Mouse (Mus musculus) myocyte (in vitro differentiated cells): Measurements from ENCODE around the gene Dlg2. TPM values are rescaled to one million over a fixed set of nuclear protein-coding genes. Genes with fewer than 3 reads are reported as not detected.

ENCODE experiments used
- H3K27me3 ChIP-seq: one replicate; pipeline ENCODE4 v1.6.1; 2011; ENCODE audit not compliant: control insufficient read depth, insufficient read depth, insufficient read length
- H3K36me3 ChIP-seq: one replicate; pipeline ENCODE4 v1.6.1; 2011; ENCODE audit not compliant: control insufficient read depth, insufficient read depth
- H3K4me2 ChIP-seq: one replicate; pipeline ENCODE4 v1.6.1; 2011; ENCODE audit warnings: low read depth, control low read depth
- H3K4me3 ChIP-seq: one replicate; pipeline ENCODE4 v1.5.1; 2011; ENCODE audit warnings: mild to moderate bottlenecking, control low read depth, moderate library complexity
- H3K79me2 ChIP-seq: one replicate; pipeline ENCODE4 v1.6.1; 2011; ENCODE audit not compliant: control insufficient read depth, insufficient read depth
- H3ac ChIP-seq: one replicate; pipeline ENCODE4 v1.6.1; 2011; ENCODE audit not compliant: control insufficient read depth, insufficient read length
- CEBPB ChIP-seq: IDR thresholded peaks from 2 replicates; pipeline ENCODE4 v1.6.1; 2011; ENCODE audit warnings: mild to moderate bottlenecking, moderate library complexity; ENCODE audit not compliant: poor library complexity, insufficient read depth, severe bottlenecking
- E2F4 ChIP-seq: IDR thresholded peaks from one replicate; pipeline ENCODE4 v1.6.1; 2011; ENCODE audit warnings: mild to moderate bottlenecking, control low read depth, moderate library complexity; ENCODE audit not compliant: insufficient read depth
- MAX ChIP-seq: IDR thresholded peaks from one replicate; pipeline ENCODE4 v1.6.1; 2011; ENCODE audit warnings: low read depth, mild to moderate bottlenecking, control low read depth
- MYOD1 ChIP-seq, 3 experiments: IDR thresholded peaks; one replicate each; pipeline ENCODE4 v1.6.1; 2011; ENCODE audit warnings: control low read depth in 2 of 3, low read depth in 2 of 3, mild to moderate bottlenecking in 2 of 3, moderate library complexity in 1 of 3; ENCODE audit not compliant: insufficient read length in 2 of 3, control insufficient read depth in 1 of 3
- MYOG ChIP-seq, 3 experiments: IDR thresholded peaks; one replicate each; pipeline ENCODE4 v1.6.1; 2011; ENCODE audit warnings: control low read depth in 2 of 3, low read depth in 2 of 3, mild to moderate bottlenecking in 2 of 3; ENCODE audit not compliant: insufficient read length in 2 of 3, control insufficient read depth in 1 of 3, insufficient read depth in 1 of 3
- POLR2A ChIP-seq: IDR thresholded peaks from one replicate; pipeline ENCODE4 v1.6.1; 2011; ENCODE audit warnings: low read depth, mild to moderate bottlenecking, control low read depth, moderate library complexity; ENCODE audit not compliant: insufficient read length
- POLR2AphosphoS2 ChIP-seq: IDR thresholded peaks from one replicate; pipeline ENCODE4 v1.6.1; 2011; ENCODE audit warnings: low read depth, control low read depth; ENCODE audit not compliant: insufficient read length
- REST ChIP-seq: IDR thresholded peaks from one replicate; pipeline ENCODE4 v1.6.1; 2011; ENCODE audit warnings: mild to moderate bottlenecking, control low read depth, moderate library complexity; ENCODE audit not compliant: insufficient read depth, insufficient read length
- SRF ChIP-seq: IDR thresholded peaks from one replicate; pipeline ENCODE4 v1.6.1; 2011; ENCODE audit warnings: low read depth; ENCODE audit not compliant: control insufficient read depth, insufficient read length
- TCF12 ChIP-seq: IDR thresholded peaks from one replicate; pipeline ENCODE4 v1.6.1; 2011; ENCODE audit warnings: mild to moderate bottlenecking, control low read depth; ENCODE audit not compliant: poor library complexity, insufficient read depth, severe bottlenecking
- TCF3 ChIP-seq: IDR thresholded peaks from one replicate; pipeline ENCODE4 v1.6.1; 2011; ENCODE audit warnings: low read depth, control low read depth; ENCODE audit not compliant: insufficient read length
- USF1 ChIP-seq: IDR thresholded peaks from one replicate; pipeline ENCODE4 v1.6.1; 2011; ENCODE audit warnings: low read depth, mild to moderate bottlenecking, control low read depth, moderate library complexity
- polyA plus RNA-seq: library from polyadenylated mRNA; unstranded; fragments of >200 nt; fragmentation: generic; extraction: Trizol; gene quantifications from one replicate; pipeline ENCODE4 v1.2.1, GENCODE M21; 2012; ENCODE audit warnings: missing spikeins

The Dlg2 gene
- polyA plus RNA-seq, 1 experiment: 0.65 TPM

DNA sequence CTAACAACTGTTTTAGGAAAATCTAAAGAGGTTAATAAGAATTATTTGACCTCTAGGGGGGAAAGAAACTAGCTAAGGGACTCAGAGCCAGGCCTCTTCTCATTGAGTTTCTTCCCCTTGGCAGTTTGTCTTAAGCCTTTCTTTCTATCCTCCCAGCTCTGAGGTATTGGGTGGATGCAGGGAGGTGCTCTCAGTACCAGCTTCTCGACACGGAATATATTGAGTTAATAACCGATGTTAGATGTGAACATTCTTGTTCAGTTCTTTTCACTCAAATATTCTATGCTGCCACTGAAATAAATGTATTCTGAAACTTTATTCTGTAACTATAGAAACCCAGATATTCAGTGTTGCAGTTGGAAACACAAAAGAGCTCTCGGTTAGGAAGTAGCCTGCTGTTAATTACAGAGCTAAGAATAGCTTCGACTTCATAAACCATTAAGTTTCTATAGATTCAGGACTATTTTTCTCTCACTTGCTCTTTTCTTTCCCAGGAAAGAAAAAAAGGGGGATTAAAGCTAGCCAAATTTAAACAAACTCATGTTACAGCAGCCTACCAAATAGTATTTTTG, 1907.5 kb downstream of the Dlg2 start:
- Histone ChIP-seq H3K4me2 (no peak overlapping the region), H3ac (no peak overlapping the region), H3K4me3 (no peak overlapping the region), H3K79me2 (no peaks in the 10 kb centered on the region), H3K27me3 (no peaks in the 10 kb centered on the region), H3K36me3 (no peaks in the 10 kb centered on the region)
- TF ChIP-seq POLR2AphosphoS2: no peak
- TF ChIP-seq MAX: no peak
- TF ChIP-seq POLR2A: no peak
- no peak for TF ChIP-seq TCF12
- no peak for TF ChIP-seq CEBPB
- no peak for TF ChIP-seq SRF
- TF ChIP-seq TCF3: no peak
- TF ChIP-seq REST: no peak
- TF ChIP-seq USF1: no peak
- TF ChIP-seq MYOD1 (IDR thresholded peaks at IDR 0.05; ENCODE audit: control insufficient read depth in 1 of 3, insufficient read length in 2 of 3, low read depth in 2 of 3): no peak
- TF ChIP-seq MYOG (IDR thresholded peaks at IDR 0.05; ENCODE audit: control insufficient read depth in 1 of 3, insufficient read depth in 1 of 3, insufficient read length in 2 of 3, low read depth in 2 of 3): no peak
- no peak for TF ChIP-seq E2F4

DNA sequence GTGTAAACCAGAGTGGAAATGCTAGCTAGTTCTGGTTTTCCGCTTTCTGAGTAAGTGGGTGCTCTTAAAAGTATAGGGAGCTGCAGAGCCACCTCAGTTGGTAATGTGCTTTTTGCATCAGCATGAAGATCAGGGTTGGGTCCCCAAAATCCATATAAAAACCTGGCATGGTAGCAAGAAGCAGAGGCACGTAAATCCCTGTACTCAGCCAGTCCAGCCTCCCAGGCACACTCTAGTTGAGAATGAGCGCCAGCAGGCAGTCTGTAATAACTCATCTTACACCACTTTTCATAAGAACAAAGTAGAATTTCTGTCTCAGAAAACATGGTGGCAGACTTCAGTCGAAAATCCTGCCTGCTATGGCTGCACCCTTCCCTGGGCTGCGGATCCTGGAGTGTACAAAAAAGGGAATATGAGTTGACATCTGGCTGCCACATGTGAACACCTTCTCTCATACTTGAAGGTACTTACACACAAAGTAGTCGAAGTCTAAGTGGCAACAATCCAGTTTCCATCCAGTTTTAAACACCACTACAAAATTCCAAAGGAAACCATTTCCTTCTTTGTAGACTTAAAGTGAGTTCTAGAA, 1915.7 kb downstream of the Dlg2 start:
- Histone ChIP-seq H3K36me3 (no peaks in the 10 kb centered on the region), H3K4me3 (no peak overlapping the region), H3K4me2 (no peak overlapping the region), H3K79me2 (no peaks in the 10 kb centered on the region), H3ac (no peak overlapping the region), H3K27me3 (no peaks in the 10 kb centered on the region)
- TF ChIP-seq TCF12 (no peak), MAX (no peak), POLR2AphosphoS2 (no peak), MYOD1 (IDR thresholded peaks at IDR 0.05; ENCODE audit: control insufficient read depth in 1 of 3, insufficient read length in 2 of 3, low read depth in 2 of 3) (no peak), REST (no peak), USF1 (no peak), MYOG (IDR thresholded peaks at IDR 0.05; ENCODE audit: control insufficient read depth in 1 of 3, insufficient read depth in 1 of 3, insufficient read length in 2 of 3, low read depth in 2 of 3) (no peak), E2F4 (no peak), SRF (no peak), POLR2A (no peak), TCF3 (no peak), CEBPB (no peak)

DNA sequence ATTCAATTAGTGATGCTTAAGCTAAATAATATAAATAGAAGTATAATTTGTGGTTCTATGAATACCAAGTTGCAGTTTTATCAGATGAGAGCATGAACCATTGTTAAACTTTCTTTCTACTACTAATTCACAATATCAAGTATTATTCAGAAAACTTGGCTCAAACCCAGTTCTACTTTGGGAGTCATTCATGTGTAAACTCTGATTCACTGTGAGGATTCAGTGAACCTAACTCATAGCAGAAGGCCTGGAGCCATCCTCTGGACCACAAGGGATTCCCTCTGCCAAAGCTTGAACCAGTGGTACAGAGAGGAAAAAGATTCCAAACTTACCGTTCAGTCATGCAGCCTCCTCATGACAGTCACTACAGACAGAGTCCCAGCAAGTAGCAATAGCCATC, 1920.3 kb downstream of the Dlg2 start:
- Histone ChIP-seq H3ac (no peak overlapping the region), H3K4me3 (no peak overlapping the region), H3K4me2 (no peak overlapping the region), H3K79me2 (no peaks in the 10 kb centered on the region), H3K27me3 (no peaks in the 10 kb centered on the region), H3K36me3 (no peaks in the 10 kb centered on the region)
- TF ChIP-seq E2F4: no peak

DNA sequence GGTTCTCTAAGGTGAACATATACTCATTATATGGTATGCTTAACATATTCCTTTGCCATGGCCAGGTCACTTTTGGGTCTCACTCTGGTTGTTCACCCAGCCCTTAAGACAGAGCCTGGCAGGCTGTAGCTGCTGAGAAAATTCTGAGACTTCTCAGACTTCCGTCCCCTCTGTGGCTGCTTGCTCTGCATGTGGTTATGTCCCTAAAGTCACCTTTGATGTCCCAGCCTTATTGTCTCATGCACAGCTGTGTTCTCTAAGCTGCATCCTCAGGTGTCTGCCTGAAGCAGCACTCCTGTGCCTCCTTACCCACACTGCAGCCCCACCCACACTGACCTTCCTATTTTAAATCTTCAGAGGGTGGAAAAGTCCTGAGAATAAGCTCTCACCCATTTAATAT, 1922.4 kb downstream of the Dlg2 start:
- no peak overlapping the region for H3ac ChIP-seq
- H3K4me2 ChIP-seq: no peak overlapping the region
- H3K27me3 ChIP-seq: no peaks in the 10 kb centered on the region
- H3K4me3 ChIP-seq: no peak overlapping the region
- no peaks in the 10 kb centered on the region for H3K79me2 ChIP-seq
- no peaks in the 10 kb centered on the region for H3K36me3 ChIP-seq
- no peak for TF ChIP-seq MYOD1 (IDR thresholded peaks at IDR 0.05; ENCODE audit: control insufficient read depth in 1 of 3, insufficient read length in 2 of 3, low read depth in 2 of 3)
- no peak for TF ChIP-seq POLR2A
- no peak for TF ChIP-seq E2F4
- no peak for TF ChIP-seq MAX
- no peak for TF ChIP-seq USF1
- no peak for TF ChIP-seq SRF
- no peak for TF ChIP-seq TCF3
- no peak for TF ChIP-seq MYOG (IDR thresholded peaks at IDR 0.05; ENCODE audit: control insufficient read depth in 1 of 3, insufficient read depth in 1 of 3, insufficient read length in 2 of 3, low read depth in 2 of 3)
- no peak for TF ChIP-seq TCF12
- TF ChIP-seq CEBPB: no peak

DNA sequence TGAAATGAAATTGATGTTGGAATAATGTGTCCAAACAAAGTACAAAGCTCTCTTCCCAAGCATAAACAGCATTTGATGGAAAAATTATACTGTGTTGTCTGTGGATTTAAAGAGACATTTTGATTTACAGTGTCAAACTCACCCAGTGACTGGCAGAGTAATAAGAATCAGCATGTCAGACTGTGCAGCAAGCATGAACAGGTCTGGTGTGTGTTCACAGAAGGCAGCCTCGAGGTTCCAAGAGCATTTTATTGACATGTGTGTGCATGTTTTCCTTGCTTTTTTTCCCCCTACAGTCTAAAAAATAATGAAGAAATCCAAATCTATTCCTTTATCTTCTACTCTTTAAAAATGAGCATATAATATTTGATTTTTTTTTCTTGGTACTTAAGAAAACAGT, 1924.1 kb downstream of the Dlg2 start:
- Histone ChIP-seq H3K4me3 (no peak overlapping the region), H3K36me3 (no peaks in the 10 kb centered on the region), H3K4me2 (no peak overlapping the region), H3K79me2 (no peaks in the 10 kb centered on the region), H3K27me3 (no peaks in the 10 kb centered on the region), H3ac (no peak overlapping the region)
- TF ChIP-seq USF1 (no peak), CEBPB (no peak), E2F4 (no peak), SRF (no peak), MAX (no peak), MYOG (IDR thresholded peaks at IDR 0.05; ENCODE audit: control insufficient read depth in 1 of 3, insufficient read depth in 1 of 3, insufficient read length in 2 of 3, low read depth in 2 of 3) (no peak), POLR2AphosphoS2 (no peak), MYOD1 (IDR thresholded peaks at IDR 0.05; ENCODE audit: control insufficient read depth in 1 of 3, insufficient read length in 2 of 3, low read depth in 2 of 3) (no peak), POLR2A (no peak), TCF3 (no peak), TCF12 (no peak), REST (no peak)
